Mouse (Mus musculus): Measurements from ENCODE around the gene Sema4d.

- TF ChIP-seq TAL1 (IDR thresholded peaks at IDR 0.05; ENCODE audit: low read length): no peak
- TF ChIP-seq CTCF (IDR thresholded peaks at IDR 0.05 in 2 of 3, conservative IDR thresholded peaks at IDR 0.05 in 1 of 3; ENCODE audit: control insufficient read depth in 1 of 3, insufficient read depth in 1 of 3, low read depth in 2 of 3, low read length in 3 of 3, poor library complexity in 1 of 3, severe bottlenecking in 1 of 3): no peak
- no peak for TF ChIP-seq NELFE (IDR thresholded peaks at IDR 0.05; ENCODE audit: low read depth, low read length)
- TF ChIP-seq E2F4 (IDR thresholded peaks at IDR 0.05; ENCODE audit: borderline replicate concordance, low read depth, low read length): no peak
- TF ChIP-seq MAZ (IDR thresholded peaks at IDR 0.05; ENCODE audit: low read depth, low read length): no peak
Observed at GRCm38 (mm10) chr13:51731474-51731873, 62.1 kb downstream of the Sema4d start.
